8 mouse cellular contexts compared by ENCODE assay signal in the genomic region with DNA sequence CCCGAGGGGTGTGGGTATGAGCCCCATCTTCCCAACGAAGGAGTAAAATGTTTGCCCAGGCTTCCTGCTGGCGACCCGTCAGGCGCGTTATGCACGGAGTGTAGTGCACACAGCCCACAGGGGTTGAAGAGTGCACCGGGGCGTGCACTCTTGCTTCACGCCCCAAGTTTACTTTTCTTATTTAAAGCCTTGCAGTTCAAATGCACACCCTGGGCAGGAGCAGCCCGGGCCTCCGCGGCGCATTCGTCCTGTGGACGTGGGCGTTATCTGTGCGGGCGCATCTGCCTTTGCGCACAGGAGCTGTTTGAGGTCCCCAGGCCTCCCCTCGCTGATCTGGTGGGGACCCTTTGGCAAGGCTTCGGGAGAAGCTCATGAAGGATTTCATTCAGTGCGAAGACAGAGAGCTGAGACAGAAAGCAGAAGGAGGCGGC. TPM values are rescaled to one million over a fixed set of nuclear protein-coding genes. Genes with fewer than 3 reads are reported as not detected.
DNase-seq lines count a peak whose midpoint lies in the region; ATAC-seq and TF ChIP-seq lines count a peak whose summit lies in the region.

No protein-coding gene starts in this region.

- no peak overlapping the region for H3K27ac ChIP-seq in kidney, embryonic 15.5 days
- H3K27ac ChIP-seq in hindbrain, embryonic 15.5 days (replicated peaks): no peak overlapping the region
- H3K27ac ChIP-seq in neural tube, embryonic 12.5 days: no peak overlapping the region

- no peaks in the 10 kb centered on the region for H3K9me3 ChIP-seq in kidney, embryonic 15.5 days (replicated peaks)
- H3K9me3 ChIP-seq in hindbrain, embryonic 15.5 days: no peaks in the 10 kb centered on the region
- no peaks in the 10 kb centered on the region for H3K9me3 ChIP-seq in neural tube, embryonic 12.5 days

- peak; percentile 42; the same call in 1 of the 2 replicates for ATAC-seq in kidney, embryonic 15.5 days (replicated peaks; ENCODE audit: low FRiP score)
- no peak for ATAC-seq in hindbrain, embryonic 15.5 days (ENCODE audit: low FRiP score, low read depth)
- ATAC-seq in neural tube, embryonic 12.5 days (ENCODE audit: low FRiP score, low read depth): peak; percentile 3; the same call in 1 of the 2 replicates

- H3K9ac ChIP-seq in kidney, embryonic 15.5 days: no peak overlapping the region
- H3K9ac ChIP-seq in hindbrain, embryonic 15.5 days: no peak overlapping the region
- no peak overlapping the region for H3K9ac ChIP-seq in neural tube, embryonic 12.5 days

- peak overlapping the region; percentile 48 for H3K4me3 ChIP-seq in kidney, embryonic 15.5 days (replicated peaks)
- no peak overlapping the region; the same call in 1 of the 2 replicates for H3K4me3 ChIP-seq in hindbrain, embryonic 15.5 days
- peak overlapping the region; percentile 15; the same call in 1 of the 2 replicates for H3K4me3 ChIP-seq in neural tube, embryonic 12.5 days

- peaks cover 22% of the 10 kb centered on the region for H3K4me1 ChIP-seq in kidney, embryonic 15.5 days
- H3K4me1 ChIP-seq in hindbrain, embryonic 15.5 days (replicated peaks): peaks cover 9% of the 10 kb centered on the region
- peaks cover 4% of the 10 kb centered on the region; the same call in 1 of the 2 replicates for H3K4me1 ChIP-seq in neural tube, embryonic 12.5 days

- H3K27me3 ChIP-seq in kidney, embryonic 15.5 days: peaks cover 80% of the 10 kb centered on the region
- H3K27me3 ChIP-seq in hindbrain, embryonic 15.5 days: peaks cover 51% of the 10 kb centered on the region
- H3K27me3 ChIP-seq in neural tube, embryonic 12.5 days (replicated peaks): peaks cover 51% of the 10 kb centered on the region

- under 1% methylated on average over 24 of the region's 24 CpGs for WGBS in kidney, embryonic 15.5 days
- under 1% methylated on average over 24 of the region's 24 CpGs for WGBS in hindbrain, embryonic 15.5 days
- WGBS in neural tube, embryonic 12.5 days: under 1% methylated on average over 24 of the region's 24 CpGs

- peak overlapping the region; percentile 75 for H3K4me2 ChIP-seq in kidney, embryonic 15.5 days
- H3K4me2 ChIP-seq in hindbrain, embryonic 15.5 days: peak overlapping the region; percentile 53
- peak overlapping the region; percentile 61 for H3K4me2 ChIP-seq in neural tube, embryonic 12.5 days (replicated peaks)

- DNase-seq in kidney, adult 9 months: no peak
- DNase-seq in brain, embryonic 14.5 days (ENCODE audit: low read depth): peak; percentile 17
- DNase-seq in layer of hippocampus, adult 18-20 months (ENCODE audit: low spot score in 2 of 2): no peak
- no peak for DNase-seq in cerebellum, adult 11-12 months
- DNase-seq in right cerebral cortex, postnatal 4 days: no peak

- no peak for TF ChIP-seq CTCF in brain, embryonic 14.5 days (IDR thresholded peaks at IDR 0.05; ENCODE audit: borderline replicate concordance, extremely low read depth, insufficient read depth, insufficient read length)

- no peak for TF ChIP-seq POLR2A in brain, embryonic 14.5 days (IDR thresholded peaks at IDR 0.05; ENCODE audit: borderline replicate concordance, extremely low read depth, insufficient read depth, insufficient read length, poor library complexity, severe bottlenecking)

- no peaks in the 10 kb centered on the region for H3K36me3 ChIP-seq in kidney, embryonic 15.5 days
- no peaks in the 10 kb centered on the region for H3K36me3 ChIP-seq in hindbrain, embryonic 15.5 days
- no peaks in the 10 kb centered on the region for H3K36me3 ChIP-seq in neural tube, embryonic 12.5 days

RNA-seq across cellular contexts. Expression of a gene that starts 0.8 kb away (rescaled TPM):
- 1.1 and 1.2 TPM in 2 replicates for polyA plus RNA-seq in kidney, embryonic 15.5 days (2015; fragmentation: Nextera tagmentation; extraction: Ambion mirVana)
- polyA plus RNA-seq in brain, embryonic 14.5 days (2012; rRNA removed): 0.78 and 0.93 TPM in 2 replicates
- polyA plus RNA-seq in hindbrain, embryonic 15.5 days (2015; fragmentation: Nextera tagmentation; extraction: Ambion mirVana): 0.58 and 0.80 TPM in 2 replicates
- 0.48 and 0.92 TPM in 2 replicates for polyA plus RNA-seq in neural tube, embryonic 12.5 days (2016; fragmentation: Nextera tagmentation; extraction: Ambion mirVana)
- not detected for total RNA-seq in layer of hippocampus, adult 18-20 months (2021)

RNA-seq across cellular contexts. Expression of a gene that starts 0.8 kb away (rescaled TPM):
- polyA plus RNA-seq in kidney, embryonic 15.5 days (2015; fragmentation: Nextera tagmentation; extraction: Ambion mirVana): 11.7 and 12.7 TPM in 2 replicates
- 1.1 TPM in 2 replicates for polyA plus RNA-seq in brain, embryonic 14.5 days (2012; rRNA removed)
- polyA plus RNA-seq in hindbrain, embryonic 15.5 days (2015; fragmentation: Nextera tagmentation; extraction: Ambion mirVana): 0.75 and 1.0 TPM in 2 replicates
- 4.9 and 5.8 TPM in 2 replicates for polyA plus RNA-seq in neural tube, embryonic 12.5 days (2016; fragmentation: Nextera tagmentation; extraction: Ambion mirVana)
- not detected for total RNA-seq in layer of hippocampus, adult 18-20 months (2021)

RNA-seq across cellular contexts. Expression of a gene that starts 10.1 kb away (rescaled TPM):
- 21.6 and 29.6 TPM in 2 replicates for polyA plus RNA-seq in kidney, embryonic 15.5 days (2015; fragmentation: Nextera tagmentation; extraction: Ambion mirVana)
- polyA plus RNA-seq in brain, embryonic 14.5 days (2012; rRNA removed): 2.6 and 3.4 TPM in 2 replicates
- 3.4 and 4.7 TPM in 2 replicates for polyA plus RNA-seq in hindbrain, embryonic 15.5 days (2015; fragmentation: Nextera tagmentation; extraction: Ambion mirVana)
- polyA plus RNA-seq in neural tube, embryonic 12.5 days (2016; fragmentation: Nextera tagmentation; extraction: Ambion mirVana): 11.1 and 14.7 TPM in 2 replicates
- 1 to 10 TPM in 1 of 2 experiments, not detected in 1; 1.5 TPM for total RNA-seq in layer of hippocampus, adult 18-20 months (2021)
